Mouse (Mus musculus) layer of hippocampus, postnatal 36 days (tissue): ENCODE measurements around the gene Mapkap1. TPM values are rescaled to one million over a fixed set of nuclear protein-coding genes. Genes with fewer than 3 reads are reported as not detected.

Experiments
- DNase-seq, 2 experiments: peaks; one replicate each; pipeline ENCODE4 v3.0.0; 2022
- total RNA-seq, 2 experiments: library from RNA; stranded (reverse); gene quantifications; 2 replicates each; pipeline ENCODE4 v1.2.3; 2021

Mapkap1 gene
- total RNA-seq, 2 experiments from 2014 or later, result 72.8 to 81.3 TPM

DNA sequence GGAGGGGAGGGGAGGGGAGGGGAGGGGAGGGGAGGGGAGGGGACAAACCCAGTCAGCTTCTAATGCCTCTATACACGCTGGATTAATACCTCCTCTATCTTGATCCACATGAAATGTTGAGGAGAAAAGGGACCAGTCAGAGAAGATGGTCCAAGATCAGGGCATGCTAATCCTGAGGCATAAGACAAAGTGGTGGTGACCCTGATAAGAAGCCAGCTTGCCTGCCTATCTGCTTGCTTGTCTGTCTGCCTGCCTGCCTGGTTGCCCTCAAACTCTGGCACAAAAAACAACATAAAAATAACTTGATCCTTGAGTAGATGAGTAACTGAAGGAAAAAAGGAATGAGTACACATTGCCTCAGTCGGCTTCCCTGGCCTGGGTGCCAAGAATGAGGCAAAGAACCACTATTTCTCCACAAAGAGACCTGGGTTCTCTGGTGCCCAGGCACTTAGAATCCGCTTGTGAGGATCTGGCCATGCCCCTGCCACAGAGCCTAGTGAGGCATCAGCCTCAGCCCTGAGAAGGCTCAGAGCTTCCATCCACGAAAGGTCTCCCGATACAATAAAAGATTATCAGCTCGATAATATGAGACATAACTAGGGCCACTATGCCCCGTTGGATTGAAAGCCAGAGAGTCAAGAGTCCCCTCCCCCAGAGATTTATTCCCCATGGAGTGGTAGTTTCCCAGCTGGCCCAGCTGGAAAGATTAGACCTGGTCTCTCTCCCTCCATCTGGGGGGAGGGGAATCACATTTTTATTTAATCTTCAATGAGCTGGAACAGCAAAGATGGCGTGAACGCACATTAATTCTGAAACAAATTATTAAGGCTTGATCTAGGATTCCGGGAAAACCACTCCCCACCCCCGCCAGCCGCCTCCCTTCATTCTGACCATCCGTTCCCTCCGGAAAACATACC is 228.9 kb downstream of the Mapkap1 start:
- DNase-seq, result no peak

- DNase-seq, result peak; percentile 78 to 83
Measured at GRCm38 (mm10) chr2:34638955-34639650, 232.5 kb downstream of the Mapkap1 start.

GRCm38 (mm10) chr2:34639725-34640124 is 233.2 kb downstream of the Mapkap1 start:
- no peak for DNase-seq

DNA sequence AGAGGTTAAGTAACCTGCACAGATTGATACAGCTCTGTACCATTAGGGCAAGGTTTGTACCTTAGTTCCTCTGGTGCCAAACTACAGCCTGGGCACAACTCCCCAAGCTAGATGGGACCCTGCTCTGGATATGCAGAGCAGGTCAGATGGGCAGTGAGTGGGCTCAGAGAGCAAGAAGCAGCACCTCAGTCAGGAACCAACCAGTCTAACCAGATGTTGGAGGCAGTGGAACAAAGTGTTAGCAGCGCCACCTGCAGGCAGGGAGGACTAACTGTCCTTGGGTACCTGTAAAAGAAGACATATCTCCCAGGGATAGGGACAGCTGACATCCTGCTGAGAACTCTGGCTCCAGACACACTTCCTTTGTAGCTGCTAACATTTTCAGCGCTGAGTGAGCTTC is 235.8 kb downstream of the Mapkap1 start:
- no peak for DNase-seq

GRCm38 (mm10) chr2:34644571-34645526 is 238.3 kb downstream of the Mapkap1 start:
- no peak for DNase-seq

DNA sequence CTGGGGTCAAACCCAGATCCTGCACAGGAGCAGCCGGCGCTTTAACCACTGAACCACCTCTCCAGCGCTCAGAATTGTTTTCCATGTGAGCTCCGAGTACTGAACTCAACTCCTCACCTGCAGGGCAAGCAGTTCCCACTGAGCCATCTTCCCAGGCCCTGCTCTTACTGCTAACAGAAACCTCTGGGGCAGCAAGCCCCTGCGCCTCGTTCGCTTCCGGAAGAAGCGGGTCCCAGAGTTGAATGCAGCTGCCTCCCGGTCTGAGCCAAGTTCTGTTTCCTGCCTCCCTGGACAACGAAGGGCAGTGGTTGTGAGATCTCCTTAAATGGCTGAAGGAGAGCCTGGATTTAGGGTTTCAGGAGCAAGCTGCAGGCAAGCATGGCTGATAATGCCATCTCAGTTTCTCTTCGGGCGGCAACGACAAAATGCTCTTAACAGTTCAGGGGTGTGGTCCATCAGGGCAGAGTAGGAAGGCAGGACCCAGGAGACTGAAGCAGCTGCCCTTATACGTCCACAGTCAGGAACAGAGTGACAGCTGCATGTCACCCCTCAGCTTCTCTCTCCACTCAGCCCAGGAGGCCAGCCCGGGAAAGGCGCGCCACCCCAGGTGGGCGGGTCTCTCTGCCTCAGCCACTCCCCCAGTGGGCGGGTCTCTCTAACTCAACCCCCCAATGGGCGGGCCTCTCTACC is 239.4 kb downstream of the Mapkap1 start:
- no peak for DNase-seq

DNA sequence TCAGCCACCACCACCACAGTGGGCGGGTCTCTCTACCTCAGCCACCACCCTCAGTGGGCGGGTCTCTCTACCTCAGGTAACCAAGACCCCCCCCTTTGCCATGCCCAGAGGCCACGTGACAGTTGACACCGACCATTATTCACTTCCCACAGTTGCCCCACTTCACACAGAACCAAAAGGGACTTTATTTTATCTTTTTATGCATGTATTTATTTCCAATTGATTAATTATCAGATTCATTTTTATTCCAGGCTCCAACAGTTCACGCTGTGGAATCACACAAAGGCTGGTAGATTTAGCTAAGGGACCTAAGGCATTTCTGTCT is 239.9 kb downstream of the Mapkap1 start:
- DNase-seq, result no peak

DNA sequence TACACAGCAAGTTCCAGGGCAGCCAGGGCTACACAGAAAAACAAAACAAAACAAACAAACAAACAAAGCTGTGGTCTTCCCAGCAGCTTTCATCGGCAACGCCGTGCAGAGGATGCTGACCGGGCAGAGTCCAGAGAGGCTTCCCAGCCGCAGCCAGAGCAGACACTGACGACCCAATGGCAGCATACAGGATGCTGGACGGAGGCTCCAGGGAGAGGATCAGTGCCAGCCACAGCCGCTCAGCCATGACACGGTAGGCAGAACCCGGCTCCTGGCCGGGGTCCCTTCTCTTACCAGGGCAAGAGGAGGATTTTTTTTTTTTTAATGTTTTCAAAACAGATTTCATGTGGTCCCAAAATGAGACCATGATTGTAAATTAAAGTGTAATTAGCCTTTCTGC is 240.8 kb downstream of the Mapkap1 start:
- no peak for DNase-seq

DNA sequence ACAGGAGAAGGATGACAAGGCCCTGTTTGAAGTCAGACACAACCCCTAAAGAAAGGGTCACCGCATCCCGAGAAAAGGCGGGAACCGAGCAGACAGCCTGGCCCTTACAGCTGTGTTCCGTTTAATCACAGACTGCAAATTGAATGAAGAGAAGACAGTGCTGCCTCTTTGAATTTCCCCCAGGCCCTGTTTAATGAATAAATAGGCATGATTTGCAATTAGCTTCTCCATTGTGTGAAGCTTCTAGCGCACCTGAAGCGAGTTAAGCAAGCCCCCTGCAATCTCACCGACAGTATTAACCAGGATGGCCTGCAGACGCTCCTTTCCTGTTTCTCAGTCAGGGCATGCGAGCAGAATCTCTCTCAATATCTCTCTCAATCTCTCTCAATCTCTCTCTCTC is 261.2 kb downstream of the Mapkap1 start:
- DNase-seq, result no peak

DNA sequence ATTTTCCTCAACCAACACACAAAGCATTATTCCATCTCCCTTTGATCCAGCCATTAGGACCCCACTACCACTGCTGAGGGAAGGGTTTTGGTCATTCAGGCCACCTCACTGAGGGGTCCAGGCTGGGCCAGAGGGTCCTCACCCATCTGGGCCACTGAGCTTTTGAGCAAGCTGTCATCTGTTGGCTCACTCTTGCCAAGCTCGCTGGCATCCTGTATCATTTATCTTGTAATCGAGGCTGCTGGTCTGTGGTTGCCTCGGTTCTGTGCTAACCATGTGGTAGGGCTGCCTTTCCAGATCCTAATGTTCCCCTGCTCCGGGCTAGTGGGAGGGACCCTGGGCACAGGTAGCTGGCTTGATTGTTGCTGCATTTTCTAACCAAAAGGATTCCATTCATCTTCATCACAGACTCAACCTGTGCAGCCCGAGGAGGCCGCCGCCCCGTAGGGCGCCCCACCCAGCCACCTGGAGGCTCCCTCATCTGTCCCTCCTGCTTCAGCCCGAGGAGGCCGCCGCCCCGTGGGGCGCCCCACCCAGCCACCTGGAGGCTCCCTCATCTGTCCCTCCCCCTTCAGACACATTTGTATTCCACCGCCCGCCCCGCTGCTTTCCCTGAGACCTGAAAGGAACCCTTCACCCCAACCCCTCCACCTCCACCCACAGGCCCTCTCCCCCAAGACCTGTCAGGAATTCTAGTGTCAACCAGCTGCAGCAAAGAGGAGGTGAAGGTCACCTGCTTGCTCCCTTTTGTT is 262.0 kb downstream of the Mapkap1 start:
- peak; percentile 49 to 52 for DNase-seq

GRCm38 (mm10) chr2:34669203-34669746 is 262.7 kb downstream of the Mapkap1 start:
- DNase-seq, result no peak

DNA sequence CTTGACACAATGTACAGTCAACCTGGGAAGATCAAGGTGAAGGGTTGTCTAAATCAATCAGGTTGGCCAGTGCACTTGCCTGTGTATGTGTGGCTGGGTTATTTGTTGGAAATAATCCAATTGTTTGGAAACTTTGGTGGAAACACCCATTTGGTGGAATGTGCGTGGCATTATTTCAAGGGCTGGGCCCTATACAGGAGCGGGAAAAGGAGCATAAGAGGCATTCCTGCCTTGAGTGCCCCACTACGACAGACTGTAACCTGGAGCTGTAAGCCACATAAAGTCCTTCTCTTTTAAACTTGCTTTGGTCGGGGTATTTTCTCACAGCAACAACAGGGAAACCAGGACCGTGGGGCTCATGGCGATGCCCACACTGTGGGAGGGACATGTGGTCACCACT is 263.9 kb downstream of the Mapkap1 start:
- DNase-seq, result no peak

GRCm38 (mm10) chr2:34671385-34672026 is 264.9 kb downstream of the Mapkap1 start:
- peak; percentile 32 to 41 for DNase-seq

- DNase-seq, result no peak
Measured at GRCm38 (mm10) chr2:34673846-34674245, 267.3 kb downstream of the Mapkap1 start.

Other genes with a start within 250 kb of the Mapkap1 start
- 1 to 10 TPM; 7.2 to 7.9 TPM for gene Pbx3, start 33.6 kb upstream of the Mapkap1 start, total RNA-seq